Mouse (Mus musculus) limb, embryonic 14.5 days (tissue): ENCODE results near the gene Gak. TPM values are rescaled to one million over a fixed set of nuclear protein-coding genes. Genes with fewer than 3 reads are reported as not detected.

ENCODE experiments used
- ATAC-seq: fragments of 200-750 bp; cut with Nextera tagmentation; 2 replicates; pipeline ENCODE4 v1.8.0; 2017; ENCODE audit warnings: low read depth, moderate number of reproducible peaks, moderate TSS enrichment; ENCODE audit not compliant: low FRiP score
- DNase-seq: peaks from one replicate; pipeline ENCODE4 v3.0.0-alpha.2; 2015; ENCODE audit warnings: low spot score
- H3K27ac ChIP-seq: fragments of 300-500 bp; sonication (generic); replicated peaks from 2 replicates; pipeline ENCODE4 v1.5.1; 2014; ENCODE audit warnings: low read depth, mild to moderate bottlenecking, low read length, moderate library complexity, mixed read lengths
- H3K27me3 ChIP-seq: fragments of 300-500 bp; sonication (generic); 2 replicates; pipeline ENCODE4 v1.6.1; 2014; ENCODE audit warnings: low read length, mixed read lengths; ENCODE audit not compliant: control insufficient read depth, insufficient read depth
- H3K36me3 ChIP-seq: fragments of 300-500 bp; sonication (generic); 2 replicates; pipeline ENCODE4 v1.6.1; 2014; ENCODE audit warnings: mild to moderate bottlenecking, low read length, moderate library complexity, mixed read lengths; ENCODE audit not compliant: control insufficient read depth, insufficient read depth
- H3K4me1 ChIP-seq: fragments of 300-500 bp; sonication (generic); 2 replicates; pipeline ENCODE4 v1.6.1; 2014; ENCODE audit warnings: antibody characterized with exemption, low read length, mixed read lengths; ENCODE audit not compliant: control insufficient read depth, insufficient read depth
- H3K4me2 ChIP-seq: fragments of 300-500 bp; sonication (generic); replicated peaks from 2 replicates; pipeline ENCODE4 v1.6.1; 2014; ENCODE audit warnings: low read depth, mild to moderate bottlenecking, low read length, moderate library complexity; ENCODE audit not compliant: severe bottlenecking
- H3K4me3 ChIP-seq: fragments of 300-500 bp; sonication (generic); replicated peaks from 2 replicates; pipeline ENCODE4 v1.5.1; 2014; ENCODE audit warnings: low read length
- H3K9ac ChIP-seq: fragments of 300-500 bp; sonication (generic); 2 replicates; pipeline ENCODE4 v1.6.1; 2014; ENCODE audit warnings: mild to moderate bottlenecking, low read depth, low read length, moderate library complexity; ENCODE audit not compliant: severe bottlenecking
- H3K9me3 ChIP-seq: fragments of 300-500 bp; sonication (generic); 2 replicates; pipeline ENCODE4 v1.6.1; 2016; ENCODE audit warnings: low read length; ENCODE audit not compliant: control insufficient read depth
- POLR2A ChIP-seq: fragments of 200-500 bp; IDR thresholded peaks from 2 replicates; pipeline ENCODE4 v1.8.0; 2012; ENCODE audit warnings: inconsistent platforms, mild to moderate bottlenecking, moderate library complexity, borderline replicate concordance; ENCODE audit not compliant: insufficient read depth, insufficient read length; ENCODE audit errors: extremely low read depth
- WGBS: fragments of 180-500 bp; shearing (Covaris S2); extraction: QIAGEN DNeasy Blood & Tissue Kit; methylation state at CpG from one replicate; pipeline ENCODE4 v1.1.7; 2014; 5-methylcytosine and 5-hydroxymethylcytosine counted together
- polyA plus RNA-seq, 2 experiments: library from polyadenylated mRNA; depleted of rRNA in 1 of 2; stranded (reverse) in 1 of 2; unstranded in 1 of 2; fragments of >200 nt; fragmentation: Nextera tagmentation in 1 of 2; extraction: Ambion mirVana in 1 of 2; gene quantifications; 2 replicates each; pipeline versions ENCODE4 v1.2.1 to v1.2.3; 2012 to 2014

Gak gene
- polyA plus RNA-seq, 2 experiments = 46.0 to 55.6 TPM

GRCm38 (mm10) chr5:108628891-108629633 is 493 bp downstream of the Gak start:
- Histone ChIP-seq H3K4me1 (peaks cover 9% of the 10 kb centered on the region), H3K36me3 (peaks cover 7% of the 10 kb centered on the region), H3K4me3 (peak overlapping the region; percentile 95), H3K9me3 (no peaks in the 10 kb centered on the region), H3K27me3 (no peaks in the 10 kb centered on the region), H3K27ac (peak overlapping the region; percentile 85), H3K9ac (peak overlapping the region; percentile 95), H3K4me2 (peak overlapping the region; percentile 88)
- 3% methylated on average over 32 of the region's 32 CpGs for WGBS
- no peak for DNase-seq
- TF ChIP-seq POLR2A = no peak
- ATAC-seq = peak; percentile 83

- WGBS = 85% methylated on average over 4 of the region's 4 CpGs
- H3K27me3 ChIP-seq = no peaks in the 10 kb centered on the region
- peaks cover 9% of the 10 kb centered on the region for H3K4me1 ChIP-seq
- H3K9ac ChIP-seq = no peak overlapping the region
- H3K4me3 ChIP-seq = no peak overlapping the region
- no peak for ATAC-seq
- no peaks in the 10 kb centered on the region for H3K9me3 ChIP-seq
- H3K36me3 ChIP-seq = peaks cover 35% of the 10 kb centered on the region
- no peak overlapping the region for H3K27ac ChIP-seq
- TF ChIP-seq POLR2A = no peak
- no peak overlapping the region for H3K4me2 ChIP-seq
- no peak for DNase-seq
These were observed 3.4 kb downstream of the Gak start for GRCm38 (mm10) chr5:108626050-108626660.

GRCm38 (mm10) chr5:108621870-108622269 is 7.7 kb downstream of the Gak start:
- no peak overlapping the region for H3K9ac ChIP-seq
- no peak overlapping the region for H3K4me3 ChIP-seq
- WGBS = 83% methylated on average over 2 of the region's 2 CpGs
- H3K4me1 ChIP-seq = no peaks in the 10 kb centered on the region
- peaks cover 61% of the 10 kb centered on the region for H3K36me3 ChIP-seq
- H3K4me2 ChIP-seq = no peak overlapping the region
- no peaks in the 10 kb centered on the region for H3K9me3 ChIP-seq
- TF ChIP-seq POLR2A = no peak
- DNase-seq (no peak), ATAC-seq (no peak)
- no peaks in the 10 kb centered on the region for H3K27me3 ChIP-seq
- no peak overlapping the region for H3K27ac ChIP-seq

- DNase-seq = no peak
- 89% methylated on average over 1 of the region's 1 CpGs for WGBS
- H3K9me3 ChIP-seq = no peaks in the 10 kb centered on the region
- no peak for ATAC-seq
- no peak overlapping the region for H3K9ac ChIP-seq
- no peak for TF ChIP-seq POLR2A
- no peaks in the 10 kb centered on the region for H3K27me3 ChIP-seq
- no peaks in the 10 kb centered on the region for H3K4me1 ChIP-seq
- no peak overlapping the region for H3K4me2 ChIP-seq
- H3K36me3 ChIP-seq = peaks cover 96% of the 10 kb centered on the region
- H3K4me3 ChIP-seq = no peak overlapping the region
- H3K27ac ChIP-seq = no peak overlapping the region
These were observed 19.1 kb downstream of the Gak start for GRCm38 (mm10) chr5:108610426-108610825.

GRCm38 (mm10) chr5:108602537-108602936 is 27.0 kb downstream of the Gak start:
- 95% methylated on average over 9 of the region's 9 CpGs for WGBS
- Histone ChIP-seq H3K27me3 (no peaks in the 10 kb centered on the region), H3K4me3 (no peak overlapping the region), H3K4me1 (no peaks in the 10 kb centered on the region), H3K9ac (no peak overlapping the region), H3K36me3 (peaks cover 92% of the 10 kb centered on the region), H3K4me2 (no peak overlapping the region), H3K9me3 (no peaks in the 10 kb centered on the region), H3K27ac (no peak overlapping the region)
- no peak for ATAC-seq
- TF ChIP-seq POLR2A = no peak
- DNase-seq = no peak
